Mouse (Mus musculus): Measurements from ENCODE around the gene Zfp827. TPM values are rescaled to one million over a fixed set of nuclear protein-coding genes. Genes with fewer than 3 reads are reported as not detected.

Zfp827 gene
- polyA plus RNA-seq, 1 experiment from 2014 or later = 5.8 TPM

DNA sequence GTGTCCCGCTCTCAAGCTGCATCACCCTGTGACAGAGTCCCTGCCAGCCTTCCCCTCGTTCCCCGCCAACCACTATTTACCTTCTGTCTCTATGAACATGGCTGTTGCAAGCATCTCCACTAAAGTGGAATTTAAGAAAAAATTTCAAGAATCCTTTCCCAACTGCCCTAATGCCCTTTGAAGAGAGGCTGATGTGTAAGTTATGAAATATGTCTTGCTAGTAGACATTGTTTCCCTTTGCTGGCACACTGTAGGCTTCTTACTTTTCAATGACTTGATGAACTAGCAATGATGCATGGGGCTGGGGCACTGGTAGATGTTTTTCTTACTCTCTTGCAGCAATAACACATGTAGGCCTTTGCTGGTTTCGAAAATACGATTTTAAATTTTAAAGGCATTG lies 49.0 kb downstream of the Zfp827 start:
- Histone ChIP-seq H3K36me3 (peaks cover 67% of the 10 kb centered on the region), H3K4me1 (peaks cover 34% of the 10 kb centered on the region), H3K4me3 (no peak overlapping the region), H3K27ac (no peak overlapping the region), H3K27me3 (ENCODE audit: insufficient read depth, poor library complexity, severe bottlenecking) (no peaks in the 10 kb centered on the region), H3K9me3 (no peaks in the 10 kb centered on the region)
- WGBS = 86% methylated on average over 5 of the region's 5 CpGs
- DNase-seq (ENCODE audit: low spot score) = no peak

DNA sequence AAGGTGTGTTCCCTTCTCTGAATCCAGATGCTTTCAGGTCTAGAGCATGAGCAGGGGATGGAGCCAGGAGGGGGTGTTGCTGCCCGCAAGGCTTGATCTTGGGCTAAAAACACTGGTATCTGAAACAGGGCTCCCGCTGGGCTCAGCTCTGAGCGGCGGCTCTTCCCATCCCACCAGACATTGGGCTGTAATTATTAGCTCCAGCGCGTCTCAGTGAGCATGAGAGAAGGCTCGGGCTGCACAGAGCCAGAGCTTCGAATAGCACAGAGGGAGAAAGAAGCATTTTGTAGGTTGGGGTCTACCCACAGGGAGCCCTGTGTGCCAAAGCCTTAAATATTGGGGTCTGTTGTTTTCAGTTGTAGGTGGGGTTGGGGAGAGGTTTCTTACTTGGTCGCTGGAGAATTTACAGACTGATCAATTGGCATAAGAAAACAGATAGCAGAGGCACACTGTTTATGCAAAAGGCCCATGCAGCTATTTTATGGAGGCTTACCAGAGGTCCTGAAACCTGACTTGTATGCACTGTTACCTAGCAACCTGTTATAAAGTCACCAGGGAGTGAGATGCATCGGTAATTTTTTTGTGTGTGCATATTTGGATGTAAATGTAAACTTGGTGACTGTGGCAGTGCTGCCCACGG lies 50.4 kb downstream of the Zfp827 start:
- DNase-seq (ENCODE audit: low spot score) = no peak
- H3K36me3 ChIP-seq = peaks cover 68% of the 10 kb centered on the region

DNA sequence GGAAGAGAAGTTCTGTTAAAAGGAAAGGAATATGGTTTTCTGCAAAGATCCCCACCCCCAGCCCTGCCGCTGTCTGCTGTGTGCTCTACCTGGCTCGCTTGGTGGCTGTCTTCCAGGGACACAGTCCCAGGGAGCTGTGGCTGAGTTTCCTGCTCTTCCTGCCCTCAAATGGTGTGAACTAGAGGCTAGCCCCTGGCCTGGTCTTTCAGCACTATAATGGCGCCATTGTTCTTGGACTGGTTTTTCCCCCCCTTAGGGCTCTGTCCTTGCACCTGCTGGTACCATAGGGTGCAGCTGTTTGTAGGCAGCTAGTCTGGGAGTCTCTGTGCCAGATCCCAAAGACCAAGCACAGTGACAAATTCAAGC lies 50.9 kb downstream of the Zfp827 start:
- DNase-seq (ENCODE audit: low spot score) = no peak
- Histone ChIP-seq H3K4me3 (no peak overlapping the region), H3K4me1 (peaks cover 35% of the 10 kb centered on the region; the same call in 1 of the 2 replicates), H3K27me3 (ENCODE audit: insufficient read depth, poor library complexity, severe bottlenecking) (no peaks in the 10 kb centered on the region), H3K27ac (no peak overlapping the region), H3K9me3 (no peaks in the 10 kb centered on the region), H3K36me3 (peaks cover 68% of the 10 kb centered on the region)
- 83% methylated on average over 3 of the region's 3 CpGs for WGBS

More for the DNA sequence above, 50.4 kb downstream of the Zfp827 start:
- 51% methylated on average over 11 of the region's 11 CpGs for WGBS
- H3K27me3 ChIP-seq (ENCODE audit: insufficient read depth, poor library complexity, severe bottlenecking) = no peaks in the 10 kb centered on the region
- no peaks in the 10 kb centered on the region for H3K9me3 ChIP-seq
- no peak overlapping the region for H3K4me3 ChIP-seq
- H3K27ac ChIP-seq = no peak overlapping the region
- H3K4me1 ChIP-seq = peaks cover 38% of the 10 kb centered on the region; the same call in 1 of the 2 replicates

DNA sequence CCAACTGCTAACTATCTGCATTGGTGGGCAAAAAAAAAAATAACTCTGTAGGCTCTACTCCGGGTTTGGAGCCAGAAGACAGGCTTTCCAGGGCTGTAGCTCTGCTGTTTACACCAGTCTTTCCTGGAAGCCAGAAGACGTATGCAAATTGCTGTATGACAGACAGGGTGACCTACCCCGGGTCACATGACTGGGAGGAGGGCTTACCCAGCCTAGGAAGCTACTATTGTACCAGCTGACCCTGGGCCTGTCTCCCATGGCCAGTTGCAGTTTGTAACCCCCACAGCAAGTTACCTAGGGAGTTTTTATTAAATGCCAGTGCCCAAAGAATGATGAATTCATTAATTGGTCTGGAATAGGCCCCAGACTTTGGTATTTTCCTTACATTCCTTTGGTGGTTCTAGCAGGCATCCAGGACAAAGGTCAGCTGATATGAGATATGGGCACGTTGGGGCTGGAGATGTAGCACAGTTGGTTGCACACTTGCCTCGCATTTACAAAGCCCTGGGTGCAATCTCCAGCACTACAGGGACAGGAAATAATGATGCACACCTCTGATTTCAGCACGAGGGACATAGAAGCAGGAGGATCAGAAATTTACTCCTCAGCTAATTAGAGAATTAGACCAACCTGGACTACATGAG lies 52.0 kb downstream of the Zfp827 start:
- peaks cover 60% of the 10 kb centered on the region for H3K36me3 ChIP-seq

DNA sequence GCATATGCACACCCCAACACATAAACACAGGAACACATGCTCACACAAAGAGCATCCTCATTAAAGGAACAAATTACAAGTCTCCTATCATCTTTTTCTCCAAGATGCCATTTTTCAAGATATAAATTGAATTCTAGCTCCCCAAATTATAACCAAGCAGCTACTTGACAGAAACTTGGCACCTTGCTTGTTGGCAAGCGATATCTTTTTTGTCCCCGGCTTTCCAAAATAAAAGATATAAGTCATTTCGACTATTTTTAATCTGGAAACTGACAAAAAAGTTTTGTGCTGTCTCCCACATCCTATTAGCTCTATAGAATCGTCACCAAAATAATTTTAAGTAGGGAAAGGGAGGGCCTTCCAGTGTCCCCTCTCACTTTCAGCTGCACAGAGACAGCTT lies 53.1 kb downstream of the Zfp827 start:
- 88% methylated on average over 4 of the region's 4 CpGs for WGBS
- Histone ChIP-seq H3K4me3 (no peak overlapping the region), H3K27ac (no peak overlapping the region), H3K4me1 (peaks cover 31% of the 10 kb centered on the region; the same call in 1 of the 2 replicates), H3K36me3 (peaks cover 54% of the 10 kb centered on the region), H3K9me3 (no peaks in the 10 kb centered on the region), H3K27me3 (ENCODE audit: insufficient read depth, poor library complexity, severe bottlenecking) (no peaks in the 10 kb centered on the region)
- no peak for DNase-seq (ENCODE audit: low spot score)

More for the DNA sequence above, 52.0 kb downstream of the Zfp827 start:
- Histone ChIP-seq H3K4me3 (no peak overlapping the region), H3K9me3 (no peaks in the 10 kb centered on the region), H3K27me3 (ENCODE audit: insufficient read depth, poor library complexity, severe bottlenecking) (no peaks in the 10 kb centered on the region), H3K4me1 (peaks cover 31% of the 10 kb centered on the region; the same call in 1 of the 2 replicates), H3K27ac (no peak overlapping the region)
- 47% methylated on average over 6 of the region's 6 CpGs for WGBS
- DNase-seq (ENCODE audit: low spot score) = no peak

DNA sequence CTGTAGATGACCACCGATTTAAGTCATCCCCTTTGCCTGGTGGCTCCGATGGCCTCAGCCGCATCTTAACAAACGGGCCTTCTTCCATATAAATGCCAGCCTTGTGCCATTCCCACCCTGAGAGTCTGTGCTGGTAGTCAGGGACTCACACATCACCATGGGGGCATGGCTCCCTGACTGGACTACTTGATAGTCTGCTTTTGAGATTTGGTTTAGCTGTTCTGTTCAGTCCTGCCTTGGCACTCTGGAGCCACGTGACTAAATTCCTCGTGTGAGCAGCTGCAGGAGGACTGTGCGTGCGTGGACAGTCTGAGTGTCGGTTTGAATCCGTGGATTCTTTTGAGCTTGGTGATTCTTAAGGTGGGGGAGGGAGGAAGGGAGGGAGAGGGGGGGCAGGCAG lies 53.7 kb downstream of the Zfp827 start:
- Histone ChIP-seq H3K4me1 (peaks cover 31% of the 10 kb centered on the region; the same call in 1 of the 2 replicates), H3K36me3 (peaks cover 58% of the 10 kb centered on the region), H3K27me3 (ENCODE audit: insufficient read depth, poor library complexity, severe bottlenecking) (no peaks in the 10 kb centered on the region), H3K27ac (no peak overlapping the region), H3K4me3 (no peak overlapping the region), H3K9me3 (no peaks in the 10 kb centered on the region)
- DNase-seq (ENCODE audit: low spot score) = no peak
- 79% methylated on average over 10 of the region's 10 CpGs for WGBS

- H3K9me3 ChIP-seq = no peaks in the 10 kb centered on the region
- no peaks in the 10 kb centered on the region for H3K27me3 ChIP-seq (ENCODE audit: insufficient read depth, poor library complexity, severe bottlenecking)
- H3K27ac ChIP-seq = no peak overlapping the region
- peaks cover 26% of the 10 kb centered on the region; the same call in 1 of the 2 replicates for H3K4me1 ChIP-seq
- H3K4me3 ChIP-seq = no peak overlapping the region
- peaks cover 59% of the 10 kb centered on the region for H3K36me3 ChIP-seq
- DNase-seq (ENCODE audit: low spot score) = no peak
- WGBS = 86% methylated on average over 18 of the region's 18 CpGs
These were observed 55.5 kb downstream of the Zfp827 start for GRCm38 (mm10) chr8:79083461-79084358.

GRCm38 (mm10) chr8:79084359-79084820 lies 56.2 kb downstream of the Zfp827 start:
- WGBS = 80% methylated on average over 3 of the region's 3 CpGs
- H3K36me3 ChIP-seq = peaks cover 62% of the 10 kb centered on the region
- no peak overlapping the region for H3K27ac ChIP-seq
- no peaks in the 10 kb centered on the region for H3K27me3 ChIP-seq (ENCODE audit: insufficient read depth, poor library complexity, severe bottlenecking)
- no peaks in the 10 kb centered on the region for H3K9me3 ChIP-seq
- DNase-seq (ENCODE audit: low spot score) = no peak
- peaks cover 21% of the 10 kb centered on the region; the same call in 1 of the 2 replicates for H3K4me1 ChIP-seq
- H3K4me3 ChIP-seq = no peak overlapping the region

GRCm38 (mm10) chr8:79094422-79094821 lies 66.2 kb downstream of the Zfp827 start:
- WGBS = 94% methylated on average over 4 of the region's 4 CpGs
- Histone ChIP-seq H3K9me3 (no peaks in the 10 kb centered on the region), H3K36me3 (peaks cover 39% of the 10 kb centered on the region), H3K27ac (no peak overlapping the region), H3K4me3 (no peak overlapping the region), H3K27me3 (ENCODE audit: insufficient read depth, poor library complexity, severe bottlenecking) (no peaks in the 10 kb centered on the region), H3K4me1 (peaks cover 20% of the 10 kb centered on the region)
- no peak for DNase-seq (ENCODE audit: low spot score)

GRCm38 (mm10) chr8:79095162-79095561 lies 66.9 kb downstream of the Zfp827 start:
- no peak for DNase-seq (ENCODE audit: low spot score)
- 52% methylated on average over 7 of the region's 7 CpGs for WGBS

DNA sequence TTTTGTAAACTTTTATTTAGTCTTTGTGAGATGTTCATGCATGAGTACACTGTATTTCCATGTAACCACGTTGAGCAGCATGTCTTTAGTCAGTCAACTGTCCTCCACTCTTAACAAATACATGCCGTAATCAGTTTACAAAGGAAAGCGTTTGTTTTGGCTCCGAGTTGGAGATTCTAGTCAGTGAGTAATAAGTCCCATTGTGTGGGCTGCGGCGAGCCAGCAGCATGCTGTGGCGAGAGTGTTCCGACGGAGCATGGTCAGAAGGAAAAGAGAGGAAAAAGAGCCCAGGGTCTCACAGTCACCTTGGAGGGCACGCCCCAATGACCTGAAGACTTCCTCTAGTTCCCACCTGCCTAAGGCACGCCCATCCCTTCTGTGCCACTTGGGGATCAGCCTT lies 68.7 kb downstream of the Zfp827 start:
- Histone ChIP-seq H3K36me3 (peaks cover 28% of the 10 kb centered on the region), H3K4me3 (no peak overlapping the region), H3K27me3 (ENCODE audit: insufficient read depth, poor library complexity, severe bottlenecking) (no peaks in the 10 kb centered on the region), H3K9me3 (no peaks in the 10 kb centered on the region), H3K27ac (no peak overlapping the region), H3K4me1 (peaks cover 23% of the 10 kb centered on the region)
- DNase-seq (ENCODE audit: low spot score) = no peak
- 75% methylated on average over 11 of the region's 11 CpGs for WGBS

More at GRCm38 (mm10) chr8:79095162-79095561, 66.9 kb downstream of the Zfp827 start:
- Histone ChIP-seq H3K27me3 (ENCODE audit: insufficient read depth, poor library complexity, severe bottlenecking) (no peaks in the 10 kb centered on the region), H3K4me3 (no peak overlapping the region), H3K36me3 (peaks cover 34% of the 10 kb centered on the region), H3K9me3 (no peaks in the 10 kb centered on the region), H3K4me1 (peaks cover 20% of the 10 kb centered on the region), H3K27ac (no peak overlapping the region)

DNA sequence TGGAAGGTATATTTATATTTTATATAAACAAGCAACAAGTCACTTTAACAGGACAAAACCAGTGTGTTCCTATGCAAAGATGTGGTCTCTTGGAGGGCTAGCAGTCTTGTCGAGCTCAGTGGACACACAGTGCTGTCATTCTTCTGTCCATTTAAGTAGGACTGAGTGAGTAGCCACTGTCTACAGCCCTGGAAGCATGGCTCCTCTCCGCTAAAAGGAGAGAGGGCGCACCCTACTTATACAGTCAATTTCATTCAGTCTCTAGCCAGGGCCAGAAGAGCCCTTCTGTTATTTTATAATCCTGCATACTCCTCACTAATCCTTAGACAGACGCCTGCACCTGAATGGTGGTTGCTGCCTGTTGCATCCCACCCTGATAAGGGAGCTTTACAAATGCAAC lies 74.5 kb downstream of the Zfp827 start:
- Histone ChIP-seq H3K36me3 (peaks cover 28% of the 10 kb centered on the region), H3K4me1 (peaks cover 9% of the 10 kb centered on the region; the same call in 1 of the 2 replicates), H3K4me3 (no peak overlapping the region), H3K9me3 (no peaks in the 10 kb centered on the region), H3K27ac (no peak overlapping the region), H3K27me3 (ENCODE audit: insufficient read depth, poor library complexity, severe bottlenecking) (no peaks in the 10 kb centered on the region)
- WGBS = 70% methylated on average over 4 of the region's 4 CpGs
- no peak for DNase-seq (ENCODE audit: low spot score)
